Mouse (Mus musculus): ENCODE measurements at regions not wholly inside any gene's neighbourhood (a gene's known extent, or its start where the extent isn't known, plus 50 kb on each side); places are given as distances from the start of the nearest gene placed in this dataset.
A peak's percentile ranks its signal among the peaks of the same experiment; 100 is the strongest.

GRCm38 (mm10) chr3:103422806-103423205, 143.7 kb downstream of the Trim33 start:
- Histone ChIP-seq H3K27me3 (ENCODE audit: insufficient read depth, low read length) (peaks cover 25% of the 10 kb centered on the region), H3K4me3 (replicated peaks; ENCODE audit: low read length) (no peak overlapping the region), H3K36me3 (ENCODE audit: insufficient read depth, low read length) (no peaks in the 10 kb centered on the region), H3K9me3 (ENCODE audit: low read length) (no peaks in the 10 kb centered on the region), H3K4me1 (replicated peaks; ENCODE audit: low read depth, low read length) (peaks cover 62% of the 10 kb centered on the region)
- TF ChIP-seq CTCF (conservative IDR thresholded peaks at IDR 0.05; ENCODE audit: low read length) (no peak), NANOG (IDR thresholded peaks at IDR 0.05; ENCODE audit: borderline replicate concordance, low read length) (no peak), POU5F1 (IDR thresholded peaks at IDR 0.05; ENCODE audit: borderline replicate concordance, low read length) (no peak)

GRCm38 (mm10) chr3:103423290-103423689, 144.2 kb downstream of the Trim33 start:
- Histone ChIP-seq H3K9me3 (ENCODE audit: low read length) (no peaks in the 10 kb centered on the region), H3K4me3 (replicated peaks; ENCODE audit: low read length) (no peak overlapping the region), H3K36me3 (ENCODE audit: insufficient read depth, low read length) (no peaks in the 10 kb centered on the region), H3K27me3 (ENCODE audit: insufficient read depth, low read length) (peaks cover 25% of the 10 kb centered on the region), H3K4me1 (replicated peaks; ENCODE audit: low read depth, low read length) (peaks cover 62% of the 10 kb centered on the region)
- no peak for TF ChIP-seq NANOG (IDR thresholded peaks at IDR 0.05; ENCODE audit: borderline replicate concordance, low read length)
- TF ChIP-seq POU5F1 (IDR thresholded peaks at IDR 0.05; ENCODE audit: borderline replicate concordance, low read length), result no peak
- no peak for TF ChIP-seq CTCF (conservative IDR thresholded peaks at IDR 0.05; ENCODE audit: low read length)

GRCm38 (mm10) chr3:103425812-103426430, 146.8 kb downstream of the Trim33 start:
- H3K27me3 ChIP-seq (ENCODE audit: insufficient read depth, low read length), result peaks cover 25% of the 10 kb centered on the region
- H3K4me3 ChIP-seq (replicated peaks; ENCODE audit: low read length), result peak overlapping the region; percentile 43
- no peaks in the 10 kb centered on the region for H3K36me3 ChIP-seq (ENCODE audit: insufficient read depth, low read length)
- TF ChIP-seq NANOG (IDR thresholded peaks at IDR 0.05; ENCODE audit: borderline replicate concordance, low read length) (no peak), POU5F1 (IDR thresholded peaks at IDR 0.05; ENCODE audit: borderline replicate concordance, low read length) (no peak), CTCF (conservative IDR thresholded peaks at IDR 0.05; ENCODE audit: low read length) (no peak)
- no peaks in the 10 kb centered on the region for H3K9me3 ChIP-seq (ENCODE audit: low read length)
- peaks cover 39% of the 10 kb centered on the region for H3K4me1 ChIP-seq (replicated peaks; ENCODE audit: low read depth, low read length)

GRCm38 (mm10) chr3:103429227-103429788, 145.7 kb upstream of the Syt6 start:
- no peak for TF ChIP-seq NANOG (IDR thresholded peaks at IDR 0.05; ENCODE audit: borderline replicate concordance, low read length)
- peak; percentile 49 for TF ChIP-seq CTCF (conservative IDR thresholded peaks at IDR 0.05; ENCODE audit: low read length)
- H3K27me3 ChIP-seq (ENCODE audit: insufficient read depth, low read length), result peaks cover 17% of the 10 kb centered on the region
- H3K36me3 ChIP-seq (ENCODE audit: insufficient read depth, low read length), result no peaks in the 10 kb centered on the region
- peaks cover 13% of the 10 kb centered on the region for H3K4me1 ChIP-seq (replicated peaks; ENCODE audit: low read depth, low read length)
- no peaks in the 10 kb centered on the region for H3K9me3 ChIP-seq (ENCODE audit: low read length)
- H3K4me3 ChIP-seq (replicated peaks; ENCODE audit: low read length), result no peak overlapping the region

- Histone ChIP-seq H3K27me3 (ENCODE audit: insufficient read depth, low read length) (peaks cover 11% of the 10 kb centered on the region), H3K4me3 (replicated peaks; ENCODE audit: low read length) (no peak overlapping the region), H3K36me3 (ENCODE audit: insufficient read depth, low read length) (no peaks in the 10 kb centered on the region), H3K4me1 (replicated peaks; ENCODE audit: low read depth, low read length) (peaks cover 13% of the 10 kb centered on the region), H3K9me3 (ENCODE audit: low read length) (no peaks in the 10 kb centered on the region)
- no peak for TF ChIP-seq CTCF (conservative IDR thresholded peaks at IDR 0.05; ENCODE audit: low read length)
- no peak for TF ChIP-seq POU5F1 (IDR thresholded peaks at IDR 0.05; ENCODE audit: borderline replicate concordance, low read length)
- TF ChIP-seq NANOG (IDR thresholded peaks at IDR 0.05; ENCODE audit: borderline replicate concordance, low read length), result no peak
Measured at GRCm38 (mm10) chr3:103430131-103430530, 144.9 kb upstream of the Syt6 start.

GRCm38 (mm10) chr3:103432254-103432653, 142.8 kb upstream of the Syt6 start:
- no peak overlapping the region for H3K4me3 ChIP-seq (replicated peaks; ENCODE audit: low read length)
- no peaks in the 10 kb centered on the region for H3K36me3 ChIP-seq (ENCODE audit: insufficient read depth, low read length)
- no peaks in the 10 kb centered on the region for H3K9me3 ChIP-seq (ENCODE audit: low read length)
- H3K4me1 ChIP-seq (replicated peaks; ENCODE audit: low read depth, low read length), result 0 out of 2 replicates have a peak, but pooled peaks cover 3% of the 10 kb centered on the region
- TF ChIP-seq CTCF (conservative IDR thresholded peaks at IDR 0.05; ENCODE audit: low read length) (peak; percentile 29), NANOG (IDR thresholded peaks at IDR 0.05; ENCODE audit: borderline replicate concordance, low read length) (no peak)
- no peaks in the 10 kb centered on the region for H3K27me3 ChIP-seq (ENCODE audit: insufficient read depth, low read length)

GRCm38 (mm10) chr3:103436902-103437603, 138.0 kb upstream of the Syt6 start:
- no peak overlapping the region for H3K4me3 ChIP-seq (replicated peaks; ENCODE audit: low read length)
- H3K4me1 ChIP-seq (replicated peaks; ENCODE audit: low read depth, low read length), result no peaks in the 10 kb centered on the region; the same call in 1 of the 2 replicates
- no peaks in the 10 kb centered on the region for H3K27me3 ChIP-seq (ENCODE audit: insufficient read depth, low read length)
- no peaks in the 10 kb centered on the region for H3K36me3 ChIP-seq (ENCODE audit: insufficient read depth, low read length)
- H3K9me3 ChIP-seq (ENCODE audit: low read length), result no peaks in the 10 kb centered on the region
- TF ChIP-seq CTCF (conservative IDR thresholded peaks at IDR 0.05; ENCODE audit: low read length), result no peak
- TF ChIP-seq NANOG (IDR thresholded peaks at IDR 0.05; ENCODE audit: borderline replicate concordance, low read length), result no peak

- no peak for TF ChIP-seq NANOG (IDR thresholded peaks at IDR 0.05; ENCODE audit: borderline replicate concordance, low read length)
- TF ChIP-seq CTCF (conservative IDR thresholded peaks at IDR 0.05; ENCODE audit: low read length), result peak; percentile 51
- Histone ChIP-seq H3K9me3 (ENCODE audit: low read length) (no peaks in the 10 kb centered on the region), H3K4me1 (replicated peaks; ENCODE audit: low read depth, low read length) (no peaks in the 10 kb centered on the region; the same call in 1 of the 2 replicates)
Measured at GRCm38 (mm10) chr3:103438791-103439354, 136.2 kb upstream of the Syt6 start.

More at GRCm38 (mm10) chr3:103438791-103439354, 136.2 kb upstream of the Syt6 start:
- Histone ChIP-seq H3K4me3 (replicated peaks; ENCODE audit: low read length) (no peak overlapping the region; the same call in 1 of the 2 replicates), H3K36me3 (ENCODE audit: insufficient read depth, low read length) (no peaks in the 10 kb centered on the region), H3K27me3 (ENCODE audit: insufficient read depth, low read length) (no peaks in the 10 kb centered on the region)
